25 mouse cellular contexts compared by ENCODE assay signal in the genomic region with DNA sequence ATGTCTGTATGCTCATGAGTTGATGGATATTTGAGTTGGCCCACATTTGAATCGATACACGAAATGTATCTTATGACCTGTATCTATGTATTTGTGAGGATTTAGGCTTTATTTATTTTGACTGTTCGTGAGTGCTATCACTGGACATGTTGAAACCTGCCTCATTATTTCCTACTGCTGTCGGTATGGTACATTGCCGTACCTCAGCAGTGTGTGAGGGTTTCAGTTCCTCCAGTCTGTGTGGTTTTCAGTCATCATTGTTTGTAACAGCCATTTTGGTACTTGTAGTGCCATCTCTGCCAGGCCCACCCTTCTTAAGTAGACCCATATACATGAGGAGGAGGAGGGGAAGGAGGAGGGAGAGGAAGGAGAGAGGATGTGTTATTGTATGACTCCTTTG. TPM values are rescaled to one million over a fixed set of nuclear protein-coding genes. Genes with fewer than 3 reads are reported as not detected.
"Had no signal": no experiment of that assay in that cellular context is flagged by ENCODE, and none has a peak within 500 bp of the region (broad histone marks: within the 10 kb centered on the region; RNA-seq: fewer than 3 reads in every experiment).

No protein-coding gene starts in this region.

- H3K4me2 ChIP-seq: neural tube, embryonic 12.5 days; neural tube, embryonic 13.5 days; neural tube, embryonic 15.5 days; stomach, embryonic 15.5 days had no signal

- H3K36me3 ChIP-seq: neural tube, embryonic 12.5 days; neural tube, embryonic 13.5 days; neural tube, embryonic 15.5 days; stomach, embryonic 15.5 days had no signal

- H3K9ac ChIP-seq: neural tube, embryonic 12.5 days; neural tube, embryonic 13.5 days; neural tube, embryonic 15.5 days; stomach, embryonic 15.5 days had no signal

- H3K9me3 ChIP-seq: neural tube, embryonic 12.5 days; neural tube, embryonic 13.5 days; neural tube, embryonic 15.5 days; stomach, embryonic 15.5 days had no signal

- H3K27me3 ChIP-seq: neural tube, embryonic 15.5 days had no signal

- H3K27ac ChIP-seq: neural tube, embryonic 12.5 days; neural tube, embryonic 13.5 days; neural tube, embryonic 15.5 days; stomach, embryonic 15.5 days; stomach, postnatal 0 days had no signal

- H3K4me1 ChIP-seq: stomach, embryonic 15.5 days had no signal

- DNase-seq: retina, postnatal 1 day; right cerebral cortex, adult 18-20 months; right cerebral cortex, postnatal 14 days; right cerebral cortex, postnatal 25 days; right cerebral cortex, postnatal 4 days; spleen, adult 18-20 months; thymus, adult 2 months; thymus, postnatal 14 days; thymus, postnatal 25 days; thymus, postnatal 36 days; thymus, postnatal 4 days had no signal

- H3K4me3 ChIP-seq: neural tube, embryonic 12.5 days; neural tube, embryonic 13.5 days; neural tube, embryonic 15.5 days; stomach, embryonic 15.5 days had no signal

RNA-seq across cellular contexts. Expression of a gene that starts 4.7 kb away (rescaled TPM):
- total RNA-seq: neutrophil, adult 5-6 weeks had no signal
- polyA plus RNA-seq: small intestine, adult 2 months had no signal

RNA-seq across cellular contexts. Expression of a gene that starts 46.1 kb away (rescaled TPM):
- total RNA-seq: neutrophil, adult 5-6 weeks had no signal
- polyA plus RNA-seq: neural tube, embryonic 11.5 days; neural tube, embryonic 12.5 days; neural tube, embryonic 13.5 days; neural tube, embryonic 14.5 days; neural tube, embryonic 15.5 days; small intestine, adult 2 months; spleen, adult 2 months; stomach, embryonic 14.5 days; stomach, embryonic 15.5 days; stomach, embryonic 16.5 days; stomach, postnatal 0 days; thymus, adult 2 months; thymus, postnatal 0 days; urinary bladder, adult 2 months had no signal
